Mouse (Mus musculus) kidney, adult 2 months (tissue): ENCODE data around the gene Ano1.

Experiments
- CTCF ChIP-seq: fragments of 200-500 bp; conservative IDR thresholded peaks from 2 replicates; pipeline ENCODE4 v1.5.1; 2011; ENCODE audit warnings: low read depth, mild to moderate bottlenecking, control low read depth, low read length, moderate library complexity, mixed read lengths; ENCODE audit not compliant: insufficient read depth, insufficient read length
- POLR2A ChIP-seq: fragments of 200-500 bp; IDR thresholded peaks from one replicate; pipeline ENCODE4 v1.6.1; 2011; ENCODE audit warnings: low read depth, low read length, control low read depth

- no peak for TF ChIP-seq POLR2A
- no peak for TF ChIP-seq CTCF
Observed at GRCm38 (mm10) chr7:144786571-144786970, 34.8 kb upstream of the Ano1 start.
